Mouse (Mus musculus): Measurements from ENCODE around the gene Ufl1.
"Not testable (repeated sequence)": the region's sequence is repeated elsewhere in the genome, so short reads cannot be mapped to it uniquely, and the experiment has no call there.

The Ufl1 gene
- long read RNA-seq, experiment 1, full-length matches to known transcripts, result 4 of 16 reads
- long read RNA-seq, experiment 1, partial matches to known transcripts, result 11 of 16 reads
- long read RNA-seq, experiment 1, other reads (novel, unspliced or antisense), result 1 of 16 reads
- long read RNA-seq, experiment 2, full-length matches to known transcripts, result 2 of 27 reads
- long read RNA-seq, experiment 2, partial matches to known transcripts, result 23 of 27 reads
- long read RNA-seq, experiment 2, other reads (novel, unspliced or antisense), result 2 of 27 reads

DNA sequence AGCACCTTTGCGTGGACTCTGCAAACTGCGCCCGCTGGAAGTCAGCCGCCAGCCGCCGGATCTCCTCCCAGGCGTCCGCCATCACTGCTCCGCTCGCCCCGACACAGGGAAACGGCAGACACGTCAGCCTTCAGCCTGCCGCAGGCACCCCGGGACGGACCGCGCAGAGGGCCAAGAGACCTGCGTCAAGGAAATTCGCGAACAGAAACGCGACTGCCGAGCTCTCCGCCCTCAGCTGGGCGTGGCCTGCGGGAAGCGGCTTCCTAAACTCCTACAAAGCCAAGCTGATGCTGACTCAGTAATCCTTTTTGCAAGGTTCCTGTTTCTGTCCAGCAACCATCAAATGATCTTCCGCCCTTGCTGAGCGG is at the start of gene Ufl1:
Ufl1 (minus strand) TSS at position 151 of the 368 bp plus-strand sequence.
- intact Hi-C loops (cut with DNase I), result no loop called here

DNA sequence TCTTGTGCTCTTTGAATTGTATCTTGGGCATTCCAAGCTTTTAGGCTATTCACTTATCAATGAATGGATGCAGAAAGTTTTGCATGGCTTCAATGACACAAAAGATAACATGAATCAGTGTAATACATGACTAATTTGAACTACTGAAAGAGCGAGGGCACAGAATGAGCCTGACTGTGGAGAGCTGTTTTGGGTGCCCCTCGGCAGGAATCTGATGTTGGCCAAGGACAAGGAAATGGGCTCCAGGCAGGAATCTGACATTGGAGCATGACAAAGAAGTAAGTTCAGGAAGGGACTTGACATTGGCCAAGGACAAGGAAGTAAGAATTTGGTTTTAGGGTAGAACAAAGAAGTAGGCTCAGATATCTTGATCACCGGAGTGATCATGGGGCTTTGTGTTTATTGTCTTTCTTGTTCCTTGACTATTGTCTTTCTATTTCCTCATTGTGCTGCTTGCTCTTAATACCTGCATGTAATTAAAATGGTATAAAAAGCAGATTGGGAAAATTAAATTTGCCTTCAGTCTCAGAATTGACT is 44.1 kb upstream of the Ufl1 start:
- intact Hi-C loops (cut with DNase I), result no loop called here

DNA sequence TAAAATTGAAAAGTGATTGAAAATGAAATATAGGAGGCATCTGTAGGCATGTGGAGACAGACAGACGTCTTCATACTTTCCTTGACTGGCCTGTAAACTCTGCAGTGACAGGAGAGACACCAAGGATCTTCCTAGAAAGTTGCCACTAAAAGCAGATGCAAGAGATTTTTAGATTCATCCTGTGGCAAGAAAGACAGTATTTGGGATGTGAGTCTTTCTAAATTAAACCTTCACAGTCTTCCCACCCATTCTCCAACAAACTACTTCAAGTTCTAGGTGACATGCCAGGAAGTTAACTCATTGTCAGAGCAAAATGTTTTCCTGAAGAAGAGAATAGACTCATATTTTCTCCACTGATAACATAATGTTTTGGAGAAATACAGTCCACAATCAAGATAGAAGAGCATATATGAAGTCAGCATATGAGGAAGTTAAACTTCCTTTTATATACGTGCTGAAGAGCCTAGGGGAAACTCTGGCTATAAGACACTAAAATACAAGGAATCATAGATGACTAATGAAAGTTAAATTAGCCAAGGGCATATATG is 41.1 kb upstream of the Ufl1 start:
- intact Hi-C loops (cut with DNase I), result no loop called here

DNA sequence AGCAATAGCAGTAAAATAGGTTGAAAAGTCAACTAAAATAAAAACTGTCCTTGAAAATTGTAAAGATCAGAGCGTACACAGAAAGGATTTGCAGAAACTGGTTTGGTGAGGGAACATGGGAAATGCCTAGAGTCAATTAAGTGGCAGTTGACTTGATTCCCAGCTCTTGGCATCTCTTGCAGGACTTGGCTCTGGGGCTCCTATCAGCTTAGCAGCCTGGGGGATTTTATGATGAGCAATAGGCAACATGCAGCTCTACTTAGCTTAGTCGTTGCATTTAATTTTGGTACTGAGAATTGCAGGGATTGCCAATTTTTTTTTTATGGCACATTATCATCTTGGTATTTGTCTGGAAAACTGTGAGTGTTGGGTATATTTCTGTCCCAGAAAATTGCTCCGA is 32.1 kb upstream of the Ufl1 start:
- intact Hi-C loops (cut with DNase I), result no loop called here

DNA sequence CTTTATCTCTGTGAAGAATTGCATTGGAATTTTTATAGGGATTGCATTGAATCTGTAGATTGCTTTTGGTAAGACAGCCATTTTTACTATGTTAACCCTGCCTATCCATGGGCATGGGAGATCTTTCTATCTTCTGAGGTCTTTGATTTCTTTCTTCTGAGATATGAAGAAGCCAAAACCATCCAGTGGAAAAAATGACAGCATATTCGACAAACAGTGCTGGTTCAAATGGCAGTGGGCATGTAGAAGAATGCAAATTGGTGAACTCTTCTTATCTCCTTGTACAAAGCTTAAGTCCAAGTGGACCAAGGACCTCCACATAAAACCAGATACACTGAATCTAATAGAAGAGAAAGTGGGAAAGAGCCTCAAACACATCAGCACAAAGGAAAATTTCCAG is 3.4 kb upstream of the Ufl1 start:
- intact Hi-C loops (cut with DNase I), result not testable (repeated sequence)

DNA sequence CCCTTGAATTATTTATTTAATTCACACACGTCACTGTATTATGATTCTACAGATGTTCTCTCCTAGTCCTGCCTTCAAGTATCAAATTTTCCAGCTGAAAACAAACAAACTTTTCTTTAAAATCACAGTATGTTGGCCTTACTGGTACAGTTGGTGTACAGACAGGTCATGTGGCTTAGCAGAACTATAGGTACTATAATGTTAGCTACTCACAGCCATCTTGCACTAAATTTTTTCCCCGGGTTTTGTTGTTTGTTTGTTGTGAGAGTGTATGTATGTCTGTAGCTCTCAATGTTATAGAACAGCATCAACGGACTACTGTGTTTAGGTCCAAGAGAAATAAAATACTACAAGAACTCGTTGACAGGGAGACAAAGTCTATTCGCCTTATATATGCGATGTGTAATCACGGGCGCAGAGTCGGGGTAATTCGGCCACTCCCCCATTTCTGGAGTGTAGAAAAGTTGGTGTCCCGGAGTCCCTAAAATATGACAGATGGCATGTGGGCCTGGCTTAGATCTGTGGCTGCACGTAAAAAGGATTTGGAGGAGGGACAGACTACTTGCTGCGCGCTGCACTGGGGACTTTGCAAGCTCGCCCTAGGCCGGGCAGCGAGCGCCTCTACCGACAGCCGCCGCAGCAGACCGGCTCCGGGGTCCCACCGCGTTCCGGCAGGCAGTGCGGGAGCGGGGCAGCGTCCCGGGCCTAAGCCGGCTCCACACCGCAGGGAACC is 517 bp downstream of the Ufl1 start:
- intact Hi-C loops (cut with DNase I), result no loop called here

DNA sequence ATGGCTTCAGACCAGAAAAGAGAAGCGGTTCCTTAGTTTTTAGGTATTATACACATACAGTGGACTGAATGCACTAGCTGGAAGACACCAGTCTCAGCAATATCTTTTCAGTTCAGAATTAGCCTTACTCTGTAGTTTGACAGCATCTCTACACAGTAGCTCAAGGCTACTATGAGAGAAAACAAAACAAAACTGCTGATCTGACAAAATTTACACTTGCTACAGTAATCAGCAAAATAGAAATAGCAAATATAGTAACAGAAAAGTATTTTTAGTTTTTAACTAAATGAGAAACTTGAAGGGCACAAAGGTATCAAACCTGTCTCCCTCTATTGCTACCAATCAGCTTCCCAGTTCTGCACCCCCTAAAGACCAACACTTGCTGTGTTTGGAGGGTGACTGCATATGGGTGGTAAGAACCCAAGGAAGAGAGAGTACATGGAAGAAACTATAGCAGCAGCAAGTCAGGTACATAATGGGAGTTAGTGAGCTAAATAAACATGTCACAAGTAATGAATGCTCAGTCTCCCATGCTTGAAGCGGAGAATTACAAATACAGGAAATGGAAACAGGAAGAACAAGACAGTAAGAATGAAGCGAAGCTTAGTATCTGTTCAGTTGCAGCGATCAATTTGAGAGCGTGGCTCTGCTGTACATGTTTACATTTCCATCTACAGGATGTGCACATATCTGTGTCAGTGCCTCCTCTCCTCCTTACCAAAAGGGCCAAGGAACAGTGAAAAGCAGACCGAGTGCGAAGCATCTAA is 8.6 kb downstream of the Ufl1 start:
- intact Hi-C loops (cut with DNase I), result no loop called here

DNA sequence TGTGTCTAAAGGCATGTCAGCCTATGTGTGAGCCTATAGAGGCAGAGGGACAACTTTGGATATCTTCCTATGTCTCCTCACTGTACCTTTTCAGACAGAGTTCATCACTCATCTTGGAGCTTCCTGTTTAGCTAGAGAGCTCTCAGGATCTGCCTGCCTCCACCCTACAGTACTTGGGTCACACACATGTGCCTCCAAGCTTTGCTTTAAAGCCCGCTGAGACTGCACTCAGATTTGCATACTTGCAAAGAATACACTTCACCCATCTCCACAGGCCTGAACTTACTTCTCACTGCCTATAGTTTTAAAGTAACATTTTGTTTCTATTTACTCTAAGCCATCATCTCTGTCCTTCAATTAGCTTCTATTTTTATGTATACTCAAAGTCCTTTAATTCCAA is 9.7 kb downstream of the Ufl1 start:
- intact Hi-C loops (cut with DNase I), result no loop called here

DNA sequence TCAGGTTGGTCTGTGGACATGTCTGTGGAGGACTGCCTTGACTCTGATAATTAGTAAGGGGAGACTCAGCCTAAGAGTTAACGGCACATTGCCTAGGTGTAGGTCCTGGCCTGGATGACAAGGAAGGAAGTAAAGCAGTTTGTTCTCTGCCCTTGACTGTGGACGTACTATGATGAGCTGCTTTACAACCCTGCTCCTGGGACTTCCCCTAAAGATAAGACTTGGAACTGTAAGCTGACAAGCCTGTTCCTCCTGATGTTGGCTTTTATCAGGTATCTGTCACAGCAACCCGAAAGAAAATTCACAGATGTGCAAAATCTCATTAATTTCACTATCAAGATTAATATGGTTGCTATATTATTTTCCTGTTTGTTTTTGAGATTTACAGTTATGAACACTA is 14.5 kb downstream of the Ufl1 start:
- intact Hi-C loops (cut with DNase I), result no loop called here

DNA sequence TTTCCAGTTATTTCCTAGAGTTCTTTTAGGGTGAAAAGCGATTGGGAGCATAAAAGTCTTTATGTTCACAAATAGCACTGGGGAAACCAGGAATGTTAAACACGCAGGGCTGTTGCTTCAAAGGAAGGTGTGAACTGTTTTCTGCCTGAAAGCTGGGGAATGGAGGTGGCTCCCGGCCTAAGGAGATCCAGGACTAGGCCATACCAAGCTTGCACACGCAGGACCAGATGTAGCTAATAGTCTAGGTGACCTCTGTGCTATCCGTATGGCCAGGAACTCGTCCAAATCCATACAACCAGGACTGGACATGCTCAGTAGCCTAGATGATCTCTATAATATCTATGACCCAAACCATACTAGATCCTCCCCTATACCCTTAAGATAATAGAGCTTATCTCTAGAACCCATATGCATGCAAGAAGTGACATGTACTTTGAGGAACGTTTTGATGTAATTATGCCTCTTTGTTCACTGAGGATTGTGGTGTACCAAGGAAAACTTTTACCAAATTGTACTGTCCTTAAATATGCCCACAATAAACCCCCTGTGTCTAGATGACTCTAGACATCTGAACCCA is 23.7 kb downstream of the Ufl1 start:
- intact Hi-C loops (cut with DNase I), result loop anchor here (10.0 kb wide), 1 partner anchor 353 kb away; no protein-coding TSS in a partner anchor

DNA sequence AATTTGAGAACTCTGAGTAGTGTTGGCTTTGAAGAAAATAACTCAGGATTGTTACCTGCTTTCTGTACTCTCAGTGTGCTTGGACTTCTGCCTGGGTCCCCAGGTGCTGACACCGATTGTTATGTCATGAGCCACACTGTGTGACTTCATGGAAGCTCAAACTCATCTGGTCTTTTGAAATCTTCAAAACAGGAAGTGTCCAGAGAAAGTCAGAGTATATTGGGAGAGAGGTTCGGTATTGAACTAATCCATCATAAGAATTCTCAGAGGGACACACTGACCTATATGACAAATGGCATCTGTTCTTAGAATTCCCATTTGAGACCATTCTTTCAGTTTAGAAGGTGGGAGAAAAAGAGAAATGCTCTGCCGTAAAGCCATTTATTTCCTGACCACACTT is 38.8 kb downstream of the Ufl1 start, which contains the start of gene Fhl5:
Fhl5 (minus strand) TSS at position 101 of the 400 bp plus-strand sequence.
- intact Hi-C loops (cut with DNase I), result no loop called here

DNA sequence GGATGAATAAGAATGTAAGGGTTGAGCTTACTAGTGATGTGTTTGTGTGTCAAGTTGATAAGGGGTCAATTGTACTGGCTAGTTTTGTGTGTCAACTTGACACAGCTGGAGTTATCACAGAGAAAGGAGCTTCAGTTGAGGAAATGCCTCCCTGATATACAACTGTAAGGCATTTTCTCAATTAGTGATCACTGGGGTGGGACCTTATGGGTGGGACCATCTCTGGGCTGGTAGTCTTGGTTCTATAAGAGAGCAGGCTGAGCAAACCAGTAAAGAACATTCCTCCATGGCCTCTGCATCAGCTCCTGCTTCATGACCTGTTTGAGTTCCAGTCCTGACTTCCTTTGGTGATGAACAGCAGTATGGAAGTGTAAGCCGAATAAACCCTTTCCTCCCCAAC is 46.0 kb downstream of the Ufl1 start:
- intact Hi-C loops (cut with DNase I), result not testable (repeated sequence)

DNA sequence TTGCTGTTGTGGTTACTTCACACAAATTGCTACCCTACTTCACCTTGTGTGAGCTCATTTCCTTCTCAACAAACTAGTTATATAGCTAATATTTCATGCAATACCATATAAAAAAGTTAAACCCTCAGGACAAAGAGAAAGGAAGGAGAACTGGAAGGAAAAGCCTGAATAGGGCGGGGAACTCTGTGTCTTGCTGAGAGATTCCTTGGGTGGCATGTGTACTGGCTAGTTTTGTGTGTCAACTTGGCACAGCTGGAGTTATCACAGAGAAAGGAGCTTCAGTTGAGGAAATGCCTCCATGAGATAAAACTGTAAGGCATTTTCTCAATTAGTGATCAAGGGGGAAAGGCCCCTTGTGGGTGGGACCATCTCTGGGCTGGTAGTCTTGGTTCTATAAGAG is 47.9 kb downstream of the Ufl1 start:
- intact Hi-C loops (cut with DNase I), result not testable (repeated sequence)

DNA sequence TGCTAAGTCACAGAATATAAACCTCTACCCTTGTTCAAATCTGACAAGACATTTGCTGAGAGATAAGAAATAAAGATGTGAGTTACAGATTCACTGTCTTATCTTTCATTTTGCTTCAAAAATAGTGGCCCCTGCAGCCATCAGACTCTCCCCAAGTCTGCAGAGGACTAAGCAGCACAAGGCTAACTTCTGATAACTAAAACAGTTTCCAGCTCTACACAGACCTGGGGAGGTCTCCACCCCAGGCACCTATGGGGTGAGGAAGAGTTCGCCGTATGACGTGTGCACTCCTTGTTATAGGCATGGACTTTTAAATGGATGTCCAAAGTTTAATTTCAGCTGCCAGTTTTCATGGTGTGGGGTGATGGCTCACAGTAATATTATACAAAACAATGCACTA is 49.1 kb downstream of the Ufl1 start:
- intact Hi-C loops (cut with DNase I), result no loop called here

DNA sequence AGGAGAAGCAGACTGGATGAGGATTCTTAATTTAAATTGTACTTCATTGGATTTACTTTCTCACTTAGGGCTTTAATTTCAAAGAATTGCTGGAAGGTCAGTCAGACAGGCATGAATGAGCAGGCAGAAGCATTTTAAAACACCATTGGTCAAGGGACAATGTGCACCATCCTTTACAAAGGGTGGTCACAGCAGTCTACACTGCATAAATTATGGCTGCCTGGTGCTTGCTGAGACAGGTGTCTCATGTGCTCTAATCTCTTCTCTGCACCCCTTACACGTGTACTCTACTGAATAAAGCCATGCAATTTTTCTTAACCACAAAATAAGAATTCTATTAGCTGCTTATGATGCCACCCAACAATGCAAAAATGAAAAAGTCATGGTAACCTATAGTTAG is 54.1 kb downstream of the Ufl1 start:
- intact Hi-C loops (cut with DNase I), result no loop called here

DNA sequence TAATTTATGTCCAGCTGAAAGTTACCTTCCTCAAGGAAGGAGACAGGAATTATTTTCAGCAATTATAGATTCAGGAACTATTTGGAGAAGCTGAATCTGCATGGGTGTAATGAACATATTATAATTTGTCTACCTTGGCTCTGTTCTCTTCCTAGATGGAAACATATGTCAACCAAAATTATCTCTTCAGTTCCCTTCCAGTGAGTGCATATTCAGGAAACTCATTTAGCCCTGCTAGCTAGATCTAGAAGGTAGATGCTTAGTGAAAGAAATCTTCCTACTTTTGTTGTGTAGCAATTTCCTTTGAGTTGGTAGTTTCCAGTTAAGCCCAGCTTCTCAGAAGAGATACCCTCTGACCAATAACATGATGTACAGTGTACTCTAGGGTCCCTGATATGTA is 59.7 kb downstream of the Ufl1 start:
- intact Hi-C loops (cut with DNase I), result no loop called here

DNA sequence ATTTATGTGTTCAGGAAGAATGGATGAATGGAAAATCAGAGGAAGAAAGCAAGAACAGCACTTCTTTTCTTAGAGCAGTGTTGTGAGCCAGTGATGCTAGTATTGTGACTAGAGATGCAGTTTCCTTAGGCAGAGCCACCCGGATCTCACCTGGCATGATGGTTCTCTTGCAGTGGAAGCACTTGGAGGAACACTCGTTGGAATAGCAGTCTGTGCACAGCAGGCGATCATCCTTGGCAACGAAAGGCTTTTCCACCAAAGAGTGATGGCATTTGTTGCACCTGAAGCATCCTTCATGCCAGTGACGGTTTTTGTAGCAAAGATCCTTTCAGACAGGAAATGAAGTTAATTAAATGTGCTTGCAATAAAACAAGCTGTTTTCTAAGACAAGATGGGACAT is 68.2 kb downstream of the Ufl1 start:
- intact Hi-C loops (cut with DNase I), result no loop called here

DNA sequence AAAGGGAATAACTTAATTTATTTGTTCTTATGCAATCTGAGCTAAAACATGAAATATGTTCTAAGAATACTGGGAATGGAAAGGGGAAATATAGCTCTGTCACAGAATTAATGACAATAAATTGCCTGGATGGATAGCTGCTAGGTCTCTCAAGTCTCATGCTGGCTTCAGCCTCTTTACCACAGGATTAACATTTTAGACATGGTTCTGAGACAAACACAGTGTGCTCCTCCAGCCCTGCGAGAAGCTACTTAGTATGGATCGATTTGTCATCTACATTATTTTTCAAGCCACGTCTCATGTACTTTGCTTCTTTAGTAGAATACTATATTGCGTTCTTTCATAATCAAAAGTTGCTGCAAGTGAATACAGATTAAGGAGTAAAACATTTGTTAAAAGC is 75.5 kb downstream of the Ufl1 start:
- intact Hi-C loops (cut with DNase I), result no loop called here
